Mouse (Mus musculus): ENCODE measurements around the gene Zc3h7b. TPM values are rescaled to one million over a fixed set of nuclear protein-coding genes. Genes with fewer than 3 reads are reported as not detected.
A peak's percentile ranks its signal among the peaks of the same experiment; 100 is the strongest.
"Not testable (repeated sequence)": the region's sequence is repeated elsewhere in the genome, so short reads cannot be mapped to it uniquely, and the experiment has no call there.

Gene Zc3h7b
- 20.7 and 31.9 TPM in 2 replicates for total RNA-seq (2014; fragmentation: Nextera tagmentation)
- 15.0 and 19.2 TPM in 2 replicates for total RNA-seq (2017)

DNA sequence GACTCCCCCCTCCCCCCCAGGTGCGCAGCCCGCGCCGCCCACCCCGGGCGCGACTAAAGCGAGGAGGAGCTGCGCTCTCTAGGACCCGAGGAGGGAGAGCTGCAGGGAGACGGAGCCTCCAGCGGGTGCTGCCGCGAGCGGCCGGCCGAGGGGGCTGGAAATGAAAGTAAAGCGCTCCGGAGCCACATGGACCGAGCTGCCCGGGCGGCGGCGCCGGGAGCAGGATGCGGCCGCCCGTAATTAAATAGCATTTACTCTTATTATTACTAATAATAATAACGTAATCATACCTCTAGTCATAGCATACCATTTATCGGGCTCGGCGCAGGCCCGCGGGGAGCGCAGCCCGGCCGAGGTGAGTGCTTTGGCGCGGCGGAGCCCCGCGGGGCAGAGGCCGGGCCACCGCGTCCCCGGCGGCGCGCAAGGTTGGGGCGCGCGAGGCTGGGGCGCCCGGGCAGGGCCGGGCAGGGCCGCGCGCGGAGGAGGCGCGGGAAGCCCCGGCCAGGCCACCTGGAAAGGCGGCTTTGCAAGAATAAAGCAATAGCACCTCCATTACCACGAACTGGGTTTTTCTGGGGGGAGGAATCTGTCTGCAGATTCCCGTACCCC is at the start of gene Zc3h7b, which contains the start of gene Rangap1:
Gene Zc3h7b (plus strand): TSS at position 66 of the 609 bp plus-strand sequence.
Gene Rangap1 (minus strand): TSS at position 539 of the 609 bp plus-strand sequence.
- ATAC-seq (replicated peaks; ENCODE audit: poor library complexity, severe bottlenecking) = peak; percentile 67

- no peak for ATAC-seq (replicated peaks; ENCODE audit: poor library complexity, severe bottlenecking)
These were observed 47.7 kb upstream of the Zc3h7b start, which contains the start of gene Chadl for GRCm38 (mm10) chr15:81697175-81697574. Chadl (minus strand) TSS chr15:81697287.

- ATAC-seq (replicated peaks; ENCODE audit: poor library complexity, severe bottlenecking) = no peak
These were observed 47.0 kb upstream of the Zc3h7b start for GRCm38 (mm10) chr15:81697847-81698246.

GRCm38 (mm10) chr15:81698532-81698931 is 46.3 kb upstream of the Zc3h7b start:
- peak; percentile 69 for ATAC-seq (replicated peaks; ENCODE audit: poor library complexity, severe bottlenecking)

DNA sequence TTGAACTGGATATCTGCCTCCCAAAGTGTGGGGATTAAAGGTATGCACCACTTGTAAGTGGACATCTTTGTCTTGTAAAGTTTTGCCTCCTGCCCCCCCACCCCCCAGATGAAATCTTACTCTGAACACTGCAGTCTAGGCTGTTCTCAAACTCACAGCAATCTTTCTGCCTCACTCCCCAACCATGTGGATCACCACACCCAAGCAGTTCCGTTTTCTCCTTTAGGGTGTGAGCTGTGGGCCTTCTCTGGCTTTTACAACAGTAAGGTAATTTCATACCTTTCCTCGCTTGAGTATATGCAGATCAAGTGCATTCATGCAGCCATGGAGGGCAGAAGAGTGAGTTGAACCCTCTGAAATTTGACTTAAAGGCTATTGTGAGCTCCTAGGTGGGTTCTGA is 44.7 kb upstream of the Zc3h7b start:
- no peak for ATAC-seq (replicated peaks; ENCODE audit: poor library complexity, severe bottlenecking)

DNA sequence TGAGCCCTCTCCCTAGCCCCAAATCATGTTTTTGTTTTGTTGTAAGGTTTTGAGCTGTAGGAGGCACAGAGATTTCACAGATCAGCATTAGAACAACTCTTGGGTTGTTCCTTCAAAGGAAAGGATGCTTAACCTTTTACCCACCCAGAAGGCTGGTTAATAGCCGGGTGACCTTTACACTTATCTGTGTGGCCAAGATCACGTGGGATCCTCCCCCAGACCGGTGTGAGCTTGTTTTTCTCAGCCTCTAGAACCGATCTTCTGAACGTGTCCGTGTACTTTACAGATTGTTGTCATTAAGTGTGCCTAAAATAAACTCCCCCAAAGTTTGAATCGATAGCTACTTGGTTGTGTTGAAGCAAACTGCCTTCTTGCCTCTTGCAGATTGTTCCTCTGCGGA is 44.3 kb upstream of the Zc3h7b start:
- no peak for ATAC-seq (replicated peaks; ENCODE audit: poor library complexity, severe bottlenecking)

GRCm38 (mm10) chr15:81701350-81701749 is 43.5 kb upstream of the Zc3h7b start:
- ATAC-seq (replicated peaks; ENCODE audit: poor library complexity, severe bottlenecking) = not testable (repeated sequence)

DNA sequence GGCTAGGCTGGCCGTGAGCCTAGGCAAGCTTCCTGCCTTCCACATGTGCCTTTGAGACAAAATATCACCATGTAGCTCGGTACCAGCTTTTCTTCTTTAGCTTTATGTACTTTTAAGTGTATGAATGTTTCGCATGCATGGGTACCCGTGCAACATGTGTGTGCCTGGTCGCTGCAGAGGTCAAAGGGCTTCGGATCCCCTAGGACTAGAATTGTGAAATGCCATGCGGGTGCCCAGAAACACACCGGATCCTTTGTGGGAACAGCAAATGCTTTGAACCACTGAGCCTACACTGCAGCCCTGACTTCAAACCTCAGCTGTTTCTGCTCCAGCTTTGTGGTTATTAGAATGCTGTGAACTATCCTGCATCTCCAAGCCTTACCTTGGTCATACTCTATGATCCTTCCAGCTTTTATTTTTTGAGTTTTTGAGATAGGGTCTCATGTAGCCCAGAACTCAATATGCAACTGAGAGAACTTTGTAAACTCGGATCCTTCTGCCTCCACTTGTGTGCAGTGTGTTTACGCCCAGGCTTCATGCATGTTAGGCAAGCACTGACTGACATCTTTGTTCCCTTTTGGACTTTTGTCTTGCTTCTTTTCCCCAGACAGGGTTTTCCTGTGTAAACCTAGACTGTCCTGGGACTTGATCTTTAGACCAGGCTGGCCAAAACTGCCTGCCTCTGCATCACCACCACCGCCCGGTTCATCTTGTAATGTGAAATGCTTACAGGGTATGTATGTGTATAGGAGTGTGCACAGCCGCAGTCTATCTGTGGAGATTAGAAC is 42.4 kb upstream of the Zc3h7b start:
- ATAC-seq (replicated peaks; ENCODE audit: poor library complexity, severe bottlenecking) = no peak

GRCm38 (mm10) chr15:81703094-81703489 is 41.8 kb upstream of the Zc3h7b start:
- no peak for ATAC-seq (replicated peaks; ENCODE audit: poor library complexity, severe bottlenecking)

- no peak for ATAC-seq (replicated peaks; ENCODE audit: poor library complexity, severe bottlenecking)
These were observed 35.9 kb upstream of the Zc3h7b start for GRCm38 (mm10) chr15:81708991-81709390.

DNA sequence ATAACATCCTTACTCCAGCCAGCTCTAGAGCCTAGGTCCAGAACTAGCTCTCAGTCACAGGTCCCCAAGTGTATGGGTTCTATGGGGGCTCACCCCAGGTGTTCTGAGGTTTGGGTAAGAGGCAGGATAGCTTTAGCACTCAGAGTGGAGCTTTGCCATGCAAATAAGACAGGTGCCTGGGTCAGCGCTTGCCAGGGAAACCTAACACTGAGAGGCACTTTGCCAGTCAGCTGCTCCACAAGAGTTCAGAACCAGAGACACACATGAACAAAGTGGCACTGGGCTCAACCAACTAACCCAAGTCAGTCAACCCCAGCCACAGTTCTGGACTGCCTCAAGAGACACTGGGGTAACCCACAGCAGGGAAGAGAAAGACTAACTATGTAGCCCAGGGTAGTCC is 35.2 kb upstream of the Zc3h7b start:
- no peak for ATAC-seq (replicated peaks; ENCODE audit: poor library complexity, severe bottlenecking)

DNA sequence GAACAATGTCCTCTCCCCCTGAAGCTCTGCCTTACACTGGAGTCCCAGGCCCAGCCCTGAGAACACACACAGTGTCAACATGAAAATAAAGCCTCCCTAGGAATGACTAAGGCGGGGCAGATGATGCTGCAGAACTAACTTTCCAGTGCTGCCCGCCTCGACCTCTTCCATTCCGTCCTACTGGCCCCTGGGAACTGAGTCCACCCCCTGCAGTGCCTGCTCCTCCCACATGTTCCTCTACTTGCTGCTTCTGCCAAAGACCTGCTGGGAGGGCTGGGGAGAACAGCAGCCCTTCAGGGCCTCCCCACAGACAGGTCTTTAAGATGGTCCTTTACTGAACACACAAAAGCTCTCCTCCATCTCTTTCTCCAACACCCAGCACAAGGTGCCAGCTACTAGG is 34.1 kb upstream of the Zc3h7b start:
- ATAC-seq (replicated peaks; ENCODE audit: poor library complexity, severe bottlenecking) = no peak

- no peak for ATAC-seq (replicated peaks; ENCODE audit: poor library complexity, severe bottlenecking)
These were observed 31.1 kb upstream of the Zc3h7b start for GRCm38 (mm10) chr15:81713742-81714141.

GRCm38 (mm10) chr15:81718336-81719138 is 26.3 kb upstream of the Zc3h7b start:
- no peak for ATAC-seq (replicated peaks; ENCODE audit: poor library complexity, severe bottlenecking)

- ATAC-seq (replicated peaks; ENCODE audit: poor library complexity, severe bottlenecking) = no peak
These were observed 25.7 kb upstream of the Zc3h7b start for GRCm38 (mm10) chr15:81719139-81719531.

GRCm38 (mm10) chr15:81722361-81722760 is 22.5 kb upstream of the Zc3h7b start:
- no peak for ATAC-seq (replicated peaks; ENCODE audit: poor library complexity, severe bottlenecking)

DNA sequence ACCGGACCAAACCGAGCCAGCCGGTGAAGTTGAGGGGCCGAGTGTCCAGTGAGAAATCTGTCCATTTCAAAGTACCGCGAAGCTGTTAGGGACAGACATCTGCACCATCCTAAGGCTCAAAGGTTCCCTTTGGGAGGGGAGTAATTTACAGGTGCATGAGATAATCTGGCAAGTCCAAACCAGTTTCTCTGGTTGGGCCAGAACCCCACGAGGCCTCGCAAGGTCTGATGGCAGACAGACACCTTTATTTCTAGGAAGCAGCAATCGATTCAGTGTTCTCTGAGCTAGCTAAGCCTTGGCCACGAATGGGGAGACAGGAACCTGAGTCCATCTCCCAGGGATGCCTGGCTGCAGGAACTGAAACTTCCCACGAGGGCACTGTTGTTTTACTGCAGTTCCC is 21.2 kb upstream of the Zc3h7b start:
- ATAC-seq (replicated peaks; ENCODE audit: poor library complexity, severe bottlenecking) = no peak

DNA sequence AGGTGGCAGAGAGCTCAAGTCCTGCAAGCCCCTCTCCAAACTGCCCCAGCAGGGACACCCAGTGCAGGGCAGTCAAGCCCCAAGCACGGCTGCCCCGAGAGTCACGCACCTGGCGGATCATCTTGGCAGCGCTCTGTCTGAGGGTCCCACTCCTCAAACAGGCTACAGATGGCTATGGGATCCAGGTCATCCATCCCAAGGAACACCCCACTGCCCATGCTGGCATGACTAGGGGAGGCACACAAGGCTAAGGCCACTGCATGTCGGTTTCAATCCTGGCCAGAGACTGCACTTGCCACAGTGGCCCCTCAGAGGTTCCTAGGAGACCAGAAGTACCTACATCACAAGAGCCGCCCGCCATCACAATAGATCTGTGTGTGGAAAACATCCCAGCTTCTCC is 18.9 kb upstream of the Zc3h7b start:
- ATAC-seq (replicated peaks; ENCODE audit: poor library complexity, severe bottlenecking) = no peak

DNA sequence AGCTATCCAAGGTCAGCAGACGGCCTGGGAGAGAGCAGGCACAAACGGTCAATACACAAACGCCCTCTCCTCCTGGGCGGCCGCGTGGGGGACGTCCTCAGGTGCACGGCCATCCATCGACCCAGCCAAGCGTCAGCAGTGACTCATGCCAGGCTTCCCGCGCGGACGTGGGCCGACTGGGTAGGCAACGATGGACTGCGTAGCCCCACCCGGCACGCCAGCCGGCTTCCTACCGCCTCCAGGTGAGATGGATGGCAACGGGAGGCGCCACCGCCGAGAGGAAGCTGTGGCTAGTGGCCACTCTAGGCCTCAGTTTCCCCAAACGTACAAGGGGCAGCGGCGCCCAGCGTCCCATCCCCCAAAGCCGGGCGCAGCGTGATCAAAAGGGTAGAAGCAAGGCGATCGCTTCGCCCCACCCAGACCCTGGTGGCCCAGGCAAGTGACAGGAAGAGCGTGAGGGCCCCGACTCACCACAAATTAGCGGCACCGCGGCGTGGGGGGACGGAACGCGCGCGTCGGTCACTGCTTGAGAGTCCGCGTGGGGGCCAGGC is 15.5 kb upstream of the Zc3h7b start:
- peak; percentile 50 for ATAC-seq (replicated peaks; ENCODE audit: poor library complexity, severe bottlenecking)

DNA sequence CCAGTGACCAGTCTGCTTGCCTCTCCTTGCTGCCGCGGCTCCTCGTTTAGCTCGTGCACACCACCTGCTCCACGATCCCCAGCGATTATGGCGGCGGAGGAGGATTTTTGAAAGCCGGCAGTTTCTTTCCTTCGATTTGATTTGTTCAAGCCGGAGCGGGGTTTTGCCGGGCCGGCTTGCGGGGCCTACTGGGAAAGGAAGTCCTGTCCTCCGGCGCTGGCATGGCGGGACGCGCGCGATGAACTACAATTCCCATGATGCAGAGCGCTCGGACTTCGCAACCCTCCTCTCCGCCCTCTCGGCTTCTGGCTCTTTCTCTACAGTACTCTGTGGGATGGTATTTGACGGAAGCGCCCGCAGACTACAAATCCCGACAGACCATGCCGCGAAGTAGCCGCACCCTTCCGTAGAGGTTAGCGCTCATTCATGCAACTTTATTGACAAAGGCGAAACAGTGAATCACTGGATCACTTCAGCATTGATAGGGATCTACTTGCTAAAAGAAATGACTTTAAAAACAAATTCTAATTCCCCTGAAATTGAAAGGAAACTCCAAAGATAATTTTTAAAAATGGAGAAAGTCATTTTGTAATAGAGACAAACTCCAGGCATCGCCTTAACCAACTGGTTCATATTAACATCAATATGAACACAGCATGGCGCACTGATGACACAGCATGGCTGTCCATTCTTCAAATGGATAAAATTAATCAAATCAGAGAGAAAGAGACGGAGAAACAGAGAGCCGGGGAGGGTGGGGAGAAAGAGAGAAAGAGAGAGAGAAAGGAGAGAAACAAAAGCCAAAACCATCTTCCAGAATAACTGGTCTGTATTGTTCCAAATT is 14.8 kb upstream of the Zc3h7b start:
- peak; percentile 98 for ATAC-seq (replicated peaks; ENCODE audit: poor library complexity, severe bottlenecking)

All from granulocyte monocyte progenitor cell, adult 5-6 weeks (primary cell).